Mouse (Mus musculus) embryonic facial prominence, embryonic 11.5 days (tissue): ENCODE measurements around the gene Slc44a1. TPM values are rescaled to one million over a fixed set of nuclear protein-coding genes. Genes with fewer than 3 reads are reported as not detected.

Experiments used
- ATAC-seq: fragments of 200-750 bp; cut with Nextera tagmentation; replicated peaks from 2 replicates; pipeline ENCODE4 v1.8.0; 2017; ENCODE audit warnings: low read depth; ENCODE audit not compliant: insufficient number of reproducible peaks, low FRiP score, low TSS enrichment
- DNase-seq: peaks from one replicate; pipeline ENCODE4 v3.0.0-alpha.2; 2015; ENCODE audit warnings: low spot score
- H3K27ac ChIP-seq: fragments of 300-500 bp; sonication (generic); replicated peaks from 2 replicates; pipeline ENCODE4 v1.5.1; 2014; ENCODE audit warnings: mild to moderate bottlenecking, low read depth, low read length, control low read depth
- H3K27me3 ChIP-seq: fragments of 300-500 bp; sonication (generic); 2 replicates; pipeline ENCODE4 v1.6.1; 2014; ENCODE audit warnings: mild to moderate bottlenecking, low read length, moderate library complexity, mixed read lengths; ENCODE audit not compliant: control insufficient read depth, insufficient read depth
- H3K36me3 ChIP-seq: fragments of 300-500 bp; sonication (generic); replicated peaks from 2 replicates; pipeline ENCODE4 v1.6.1; 2014; ENCODE audit warnings: low read depth, mild to moderate bottlenecking, low read length, moderate library complexity, mixed read lengths; ENCODE audit not compliant: control insufficient read depth, insufficient read depth
- H3K4me1 ChIP-seq: fragments of 300-500 bp; sonication (generic); 2 replicates; pipeline ENCODE4 v1.6.1; 2014; ENCODE audit warnings: low read length, mixed read lengths; ENCODE audit not compliant: control insufficient read depth, insufficient read depth
- H3K4me2 ChIP-seq: fragments of 300-500 bp; sonication (generic); 2 replicates; pipeline ENCODE4 v1.6.1; 2014; ENCODE audit warnings: low read depth, mild to moderate bottlenecking, control low read depth, low read length, moderate library complexity
- H3K4me3 ChIP-seq: fragments of 300-500 bp; sonication (generic); 2 replicates; pipeline ENCODE4 v1.5.1; 2014; ENCODE audit warnings: low read depth, low read length, control low read depth
- H3K9ac ChIP-seq: fragments of 300-500 bp; sonication (generic); replicated peaks from 2 replicates; pipeline ENCODE4 v1.6.1; 2014; ENCODE audit warnings: mild to moderate bottlenecking, control low read depth, low read length
- H3K9me3 ChIP-seq: fragments of 300-500 bp; sonication (generic); replicated peaks from 2 replicates; pipeline ENCODE4 v1.6.1; 2016; ENCODE audit warnings: mild to moderate bottlenecking, low read length, inconsistent platforms, mixed read lengths; ENCODE audit not compliant: control insufficient read depth
- WGBS: fragments of 180-500 bp; shearing (Covaris S2); extraction: QIAGEN DNeasy Blood & Tissue Kit; methylation state at CpG from one replicate; pipeline ENCODE4 v1.1.7; 2014; 5-methylcytosine and 5-hydroxymethylcytosine counted together
- polyA plus RNA-seq: library from polyadenylated mRNA; unstranded; fragments of >200 nt; fragmentation: Nextera tagmentation; extraction: Ambion mirVana; gene quantifications from 2 replicates; pipeline ENCODE4 v1.2.1, GENCODE M21; 2014

Slc44a1 gene
- polyA plus RNA-seq, 1 experiment from 2014 or later = 30.0 TPM

- no peak for DNase-seq
- H3K36me3 ChIP-seq = no peaks in the 10 kb centered on the region
- H3K27ac ChIP-seq = no peak overlapping the region
- H3K9me3 ChIP-seq = no peaks in the 10 kb centered on the region
- no peaks in the 10 kb centered on the region; the same call in 1 of the 2 replicates for H3K4me1 ChIP-seq
- no peaks in the 10 kb centered on the region for H3K27me3 ChIP-seq
- 81% methylated on average over 11 of the region's 11 CpGs for WGBS
- H3K4me3 ChIP-seq = no peak overlapping the region
- H3K9ac ChIP-seq = no peak overlapping the region
- no peak overlapping the region for H3K4me2 ChIP-seq
- ATAC-seq = no peak
Measured at GRCm38 (mm10) chr4:53513276-53514081, 73.3 kb downstream of the Slc44a1 start.

- 82% methylated on average over 6 of the region's 6 CpGs for WGBS
- H3K9me3 ChIP-seq = no peaks in the 10 kb centered on the region
- ATAC-seq (no peak), DNase-seq (no peak)
- no peaks in the 10 kb centered on the region for H3K27me3 ChIP-seq
- no peak overlapping the region for H3K9ac ChIP-seq
- H3K4me3 ChIP-seq = no peak overlapping the region
- H3K27ac ChIP-seq = no peak overlapping the region
- H3K4me2 ChIP-seq = no peak overlapping the region
- no peaks in the 10 kb centered on the region; the same call in 1 of the 2 replicates for H3K4me1 ChIP-seq
- no peaks in the 10 kb centered on the region for H3K36me3 ChIP-seq
Measured at GRCm38 (mm10) chr4:53516011-53516532, 75.9 kb downstream of the Slc44a1 start.

GRCm38 (mm10) chr4:53519429-53519828 lies 79.2 kb downstream of the Slc44a1 start:
- Histone ChIP-seq H3K4me3 (no peak overlapping the region), H3K9me3 (no peaks in the 10 kb centered on the region), H3K9ac (no peak overlapping the region), H3K36me3 (no peaks in the 10 kb centered on the region), H3K27ac (no peak overlapping the region), H3K4me2 (no peak overlapping the region), H3K27me3 (no peaks in the 10 kb centered on the region), H3K4me1 (no peaks in the 10 kb centered on the region)
- ATAC-seq (no peak), DNase-seq (no peak)
- WGBS = 97% methylated on average over 2 of the region's 2 CpGs

GRCm38 (mm10) chr4:53521028-53521427 lies 80.8 kb downstream of the Slc44a1 start:
- Histone ChIP-seq H3K9ac (no peak overlapping the region), H3K4me2 (no peak overlapping the region), H3K36me3 (no peaks in the 10 kb centered on the region), H3K27ac (no peak overlapping the region), H3K27me3 (no peaks in the 10 kb centered on the region), H3K9me3 (no peaks in the 10 kb centered on the region), H3K4me1 (no peaks in the 10 kb centered on the region), H3K4me3 (no peak overlapping the region)
- ATAC-seq (no peak), DNase-seq (no peak)
- 74% methylated on average over 8 of the region's 8 CpGs for WGBS

- Histone ChIP-seq H3K36me3 (no peaks in the 10 kb centered on the region), H3K27ac (no peak overlapping the region), H3K4me3 (no peak overlapping the region), H3K9me3 (no peaks in the 10 kb centered on the region), H3K4me1 (no peaks in the 10 kb centered on the region), H3K4me2 (no peak overlapping the region), H3K27me3 (no peaks in the 10 kb centered on the region), H3K9ac (no peak overlapping the region)
- DNase-seq = no peak
- WGBS = 76% methylated on average over 8 of the region's 8 CpGs
- no peak for ATAC-seq
Measured at GRCm38 (mm10) chr4:53522655-53523054, 82.4 kb downstream of the Slc44a1 start.

- ATAC-seq = no peak
- Histone ChIP-seq H3K27ac (no peak overlapping the region), H3K9ac (no peak overlapping the region), H3K36me3 (no peaks in the 10 kb centered on the region), H3K4me1 (no peaks in the 10 kb centered on the region), H3K4me3 (no peak overlapping the region), H3K9me3 (no peaks in the 10 kb centered on the region), H3K4me2 (no peak overlapping the region), H3K27me3 (no peaks in the 10 kb centered on the region)
- WGBS = 92% methylated on average over 6 of the region's 6 CpGs
- DNase-seq = no peak
Measured at GRCm38 (mm10) chr4:53525503-53525902, 85.3 kb downstream of the Slc44a1 start.

GRCm38 (mm10) chr4:53525994-53526393 lies 85.8 kb downstream of the Slc44a1 start:
- DNase-seq (no peak), ATAC-seq (no peak)
- no peak overlapping the region for H3K4me2 ChIP-seq
- no peaks in the 10 kb centered on the region for H3K9me3 ChIP-seq
- H3K27ac ChIP-seq = no peak overlapping the region
- no peaks in the 10 kb centered on the region for H3K4me1 ChIP-seq
- no peaks in the 10 kb centered on the region for H3K36me3 ChIP-seq
- no peak overlapping the region for H3K9ac ChIP-seq
- no peak overlapping the region for H3K4me3 ChIP-seq
- WGBS = 83% methylated on average over 1 of the region's 1 CpGs
- H3K27me3 ChIP-seq = no peaks in the 10 kb centered on the region

GRCm38 (mm10) chr4:53526446-53526845 lies 86.2 kb downstream of the Slc44a1 start:
- Histone ChIP-seq H3K27me3 (no peaks in the 10 kb centered on the region), H3K27ac (no peak overlapping the region), H3K9ac (no peak overlapping the region), H3K4me1 (no peaks in the 10 kb centered on the region), H3K4me2 (no peak overlapping the region), H3K4me3 (no peak overlapping the region), H3K9me3 (no peaks in the 10 kb centered on the region), H3K36me3 (no peaks in the 10 kb centered on the region)
- 73% methylated on average over 2 of the region's 2 CpGs for WGBS
- no peak for DNase-seq
- no peak for ATAC-seq
